Mouse (Mus musculus): Measurements from ENCODE around the gene Fam71a.

GRCm38 (mm10) chr1:191131692-191132091 lies 32.9 kb downstream of the Fam71a start:
- TF ChIP-seq CTCF (IDR thresholded peaks at IDR 0.05; ENCODE audit: low read depth) (no peak), EP300 (optimal IDR thresholded peaks at IDR 0.05) (no peak)

All from stomach, postnatal 0 days (tissue).